Mouse (Mus musculus): ENCODE data around the gene Pepd. TPM values are rescaled to one million over a fixed set of nuclear protein-coding genes. Genes with fewer than 3 reads are reported as not detected.
A peak's percentile ranks its signal among the peaks of the same experiment; 100 is the strongest.

Pepd gene
- polyA plus RNA-seq, 1 experiment from 2014 or later, result 91.4 TPM

DNA sequence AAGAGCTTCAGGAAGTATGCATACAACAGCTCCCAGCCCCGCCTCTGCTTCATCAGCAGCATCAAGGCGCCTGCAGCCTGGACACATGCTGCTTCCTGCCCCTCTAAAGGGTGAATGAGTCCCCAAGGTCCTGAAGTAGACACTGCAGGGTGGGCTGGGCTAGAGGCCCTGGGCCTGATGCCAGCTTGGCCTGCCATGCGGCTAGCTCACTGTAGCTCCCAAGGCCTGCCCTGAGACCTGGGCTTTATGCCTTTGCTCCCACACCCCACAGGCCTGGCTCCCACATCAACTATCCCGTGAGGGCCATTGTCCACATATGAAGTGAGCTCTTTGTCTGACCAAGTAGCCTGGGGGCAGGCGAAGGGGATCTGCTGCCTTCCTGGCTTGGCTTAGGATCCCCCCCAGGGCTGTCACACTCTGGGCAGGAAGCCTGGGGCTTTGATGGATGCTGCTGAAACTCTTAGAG is 124.1 kb downstream of the Pepd start:
- peak; percentile 41 for ATAC-seq
- peaks cover 11% of the 10 kb centered on the region for H3K4me1 ChIP-seq (replicated peaks)
- WGBS, result 53% methylated on average over 5 of the region's 5 CpGs

DNA sequence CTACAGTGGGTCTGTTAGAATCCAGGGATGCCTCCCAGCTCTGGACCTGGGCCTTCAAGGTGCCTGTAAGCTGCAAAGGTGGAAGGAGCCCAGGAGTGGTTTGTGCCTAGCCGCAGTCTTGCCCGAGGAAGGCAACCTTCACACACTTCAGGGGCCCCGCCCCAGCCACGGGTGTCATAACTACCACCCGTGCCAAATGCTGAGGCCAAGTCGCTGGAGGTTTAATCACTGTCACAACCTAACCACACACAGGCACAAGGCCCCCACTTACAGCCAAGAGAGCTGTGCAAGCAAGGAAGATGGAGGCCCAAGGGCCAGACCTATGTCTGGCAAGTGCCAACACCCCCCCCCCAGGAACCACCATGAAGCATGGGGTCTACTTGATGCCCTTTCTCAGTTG is 125.2 kb downstream of the Pepd start:
- ATAC-seq, result no peak
- no peak overlapping the region for H3K4me2 ChIP-seq (replicated peaks)
- no peak overlapping the region for H3K9ac ChIP-seq
- H3K36me3 ChIP-seq, result peaks cover 3% of the 10 kb centered on the region; the same call in 1 of the 2 replicates
- H3K27ac ChIP-seq, result no peak overlapping the region
- no peak overlapping the region for H3K4me3 ChIP-seq (replicated peaks)
- no peaks in the 10 kb centered on the region for H3K9me3 ChIP-seq
- H3K4me1 ChIP-seq (replicated peaks), result peaks cover 11% of the 10 kb centered on the region
- H3K27me3 ChIP-seq (replicated peaks), result no peaks in the 10 kb centered on the region
- WGBS, result 80% methylated on average over 6 of the region's 6 CpGs

More for the DNA sequence above, 124.1 kb downstream of the Pepd start:
- peaks cover 4% of the 10 kb centered on the region; the same call in 1 of the 2 replicates for H3K36me3 ChIP-seq
- peak overlapping the region; percentile 8; the same call in 1 of the 2 replicates for H3K27ac ChIP-seq
- H3K27me3 ChIP-seq (replicated peaks), result no peaks in the 10 kb centered on the region
- no peak overlapping the region for H3K9ac ChIP-seq
- H3K9me3 ChIP-seq, result no peaks in the 10 kb centered on the region
- H3K4me3 ChIP-seq (replicated peaks), result no peak overlapping the region
- H3K4me2 ChIP-seq (replicated peaks), result no peak overlapping the region

GRCm38 (mm10) chr7:35040176-35040972 is 128.2 kb downstream of the Pepd start:
- Histone ChIP-seq H3K4me3 (replicated peaks) (no peak overlapping the region), H3K27ac (no peak overlapping the region), H3K9ac (no peak overlapping the region), H3K27me3 (replicated peaks) (no peaks in the 10 kb centered on the region), H3K4me2 (replicated peaks) (no peak overlapping the region), H3K9me3 (no peaks in the 10 kb centered on the region), H3K4me1 (replicated peaks) (peaks cover 11% of the 10 kb centered on the region), H3K36me3 (peaks cover 16% of the 10 kb centered on the region)
- no peak for ATAC-seq
- WGBS, result 90% methylated on average over 9 of the region's 9 CpGs

DNA sequence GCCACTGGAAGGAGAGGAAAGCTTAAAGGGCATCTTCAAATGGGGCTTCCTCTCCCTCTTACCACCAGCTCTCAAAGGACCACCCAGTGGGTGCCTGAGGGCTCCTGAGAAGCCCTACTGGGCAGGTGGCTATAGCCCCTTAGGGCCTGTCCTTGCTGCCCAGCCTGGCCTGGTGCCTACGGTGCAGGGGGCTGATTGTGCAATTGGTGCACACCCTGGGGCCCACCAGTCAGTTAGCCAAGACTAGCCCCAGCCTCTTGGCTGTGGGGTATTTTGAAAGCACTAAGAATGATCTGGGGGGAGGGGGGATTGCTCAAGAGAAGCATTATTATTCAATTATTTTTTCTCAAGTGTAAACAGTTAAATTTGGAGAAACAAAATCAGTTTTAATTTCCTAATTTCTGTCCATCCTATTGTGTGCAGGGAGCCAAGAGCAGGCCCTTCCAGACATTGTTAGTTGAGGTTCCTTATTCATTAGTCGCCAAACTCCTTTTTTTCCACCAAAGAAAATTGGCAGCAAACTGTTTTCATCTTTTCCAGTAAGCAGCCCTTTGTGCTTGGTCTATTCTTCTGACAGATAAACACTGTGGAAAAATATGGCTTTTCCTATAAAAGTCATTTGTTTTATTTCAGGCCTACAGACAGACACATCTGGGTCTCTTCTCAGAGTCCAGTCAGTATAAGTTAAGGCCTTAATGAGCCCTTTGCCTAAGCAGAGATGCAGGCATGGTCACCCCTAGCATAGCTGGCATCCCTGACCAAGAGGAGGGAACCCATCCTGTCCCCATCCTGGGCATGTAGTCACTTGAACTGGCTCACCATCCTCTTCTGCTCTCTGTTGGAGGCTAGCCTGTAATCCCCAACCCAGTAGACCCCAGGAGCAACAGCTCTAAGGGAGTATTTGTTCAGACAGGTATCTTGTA is 129.4 kb downstream of the Pepd start:
- Histone ChIP-seq H3K27me3 (replicated peaks) (no peaks in the 10 kb centered on the region), H3K9ac (peak overlapping the region; percentile 17; the same call in 1 of the 2 replicates), H3K4me2 (replicated peaks) (no peak overlapping the region), H3K4me3 (replicated peaks) (no peak overlapping the region), H3K4me1 (replicated peaks) (peaks cover 4% of the 10 kb centered on the region; the same call in 1 of the 2 replicates), H3K27ac (no peak overlapping the region), H3K36me3 (peaks cover 16% of the 10 kb centered on the region), H3K9me3 (no peaks in the 10 kb centered on the region)
- 77% methylated on average over 2 of the region's 2 CpGs for WGBS
- no peak; the same call in 1 of the 2 replicates for ATAC-seq

DNA sequence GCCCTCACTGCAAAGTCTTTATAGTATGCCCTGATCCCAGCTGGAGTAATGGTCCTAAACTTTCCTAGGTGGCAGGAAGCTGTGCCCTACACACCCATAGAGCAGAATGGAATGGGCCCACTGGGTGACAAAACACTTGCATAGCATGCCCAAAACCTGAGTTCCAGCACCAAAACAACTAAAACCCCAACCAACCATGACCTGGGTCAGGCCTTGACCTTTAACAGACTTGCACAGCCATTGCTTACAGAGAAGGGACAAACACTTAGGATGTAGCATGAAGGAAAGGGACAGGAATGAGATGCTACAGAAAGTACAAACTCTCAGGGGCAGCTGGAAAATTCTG is 130.0 kb downstream of the Pepd start:
- no peak for ATAC-seq
- Histone ChIP-seq H3K9ac (no peak overlapping the region), H3K36me3 (peaks cover 16% of the 10 kb centered on the region), H3K4me2 (replicated peaks) (no peak overlapping the region), H3K9me3 (no peaks in the 10 kb centered on the region), H3K27me3 (replicated peaks) (no peaks in the 10 kb centered on the region), H3K27ac (no peak overlapping the region), H3K4me3 (replicated peaks) (no peak overlapping the region), H3K4me1 (replicated peaks) (no peaks in the 10 kb centered on the region; the same call in 1 of the 2 replicates)

GRCm38 (mm10) chr7:35042759-35043217 is 130.6 kb downstream of the Pepd start:
- Histone ChIP-seq H3K4me1 (replicated peaks) (no peaks in the 10 kb centered on the region; the same call in 1 of the 2 replicates), H3K4me3 (replicated peaks) (no peak overlapping the region), H3K9me3 (no peaks in the 10 kb centered on the region), H3K9ac (no peak overlapping the region), H3K36me3 (peaks cover 16% of the 10 kb centered on the region), H3K4me2 (replicated peaks) (no peak overlapping the region), H3K27ac (no peak overlapping the region), H3K27me3 (replicated peaks) (no peaks in the 10 kb centered on the region)
- peak; percentile 81 for ATAC-seq
- WGBS, result 93% methylated on average over 5 of the region's 5 CpGs

DNA sequence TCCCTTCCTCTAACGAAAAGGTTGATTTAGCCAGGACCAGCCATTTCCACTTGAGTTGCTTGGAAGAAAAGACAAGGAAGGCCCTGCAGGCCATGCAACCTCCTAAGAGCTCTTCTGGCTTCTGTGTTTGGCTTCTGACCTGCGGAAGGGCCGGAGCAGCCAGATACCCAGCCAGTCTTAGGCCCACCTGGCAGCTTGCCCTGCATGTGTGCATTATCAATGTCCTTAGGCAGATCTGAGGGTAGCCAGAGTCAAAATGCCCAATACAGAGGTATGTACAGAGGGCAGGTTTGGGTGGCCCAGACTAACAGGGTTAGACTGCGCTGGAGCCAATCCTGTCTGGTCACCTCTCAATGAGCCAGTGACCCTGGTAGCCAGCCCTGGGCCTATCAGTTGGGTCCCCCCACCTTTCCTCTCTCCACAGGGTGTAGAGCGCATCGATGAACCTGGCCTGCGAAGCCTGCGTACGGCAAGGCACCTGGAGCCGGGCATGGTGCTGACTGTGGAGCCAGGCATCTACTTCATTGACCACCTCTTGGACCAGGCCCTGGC is 131.2 kb downstream of the Pepd start:
- WGBS, result 95% methylated on average over 10 of the region's 10 CpGs
- ATAC-seq, result 0 out of 2 replicates have a peak, but pooled peaks have one; percentile 22
- Histone ChIP-seq H3K27ac (no peak overlapping the region), H3K4me3 (replicated peaks) (no peak overlapping the region), H3K9ac (no peak overlapping the region), H3K4me1 (replicated peaks) (no peaks in the 10 kb centered on the region; the same call in 1 of the 2 replicates), H3K4me2 (replicated peaks) (no peak overlapping the region), H3K36me3 (peaks cover 16% of the 10 kb centered on the region), H3K27me3 (replicated peaks) (no peaks in the 10 kb centered on the region), H3K9me3 (no peaks in the 10 kb centered on the region)

DNA sequence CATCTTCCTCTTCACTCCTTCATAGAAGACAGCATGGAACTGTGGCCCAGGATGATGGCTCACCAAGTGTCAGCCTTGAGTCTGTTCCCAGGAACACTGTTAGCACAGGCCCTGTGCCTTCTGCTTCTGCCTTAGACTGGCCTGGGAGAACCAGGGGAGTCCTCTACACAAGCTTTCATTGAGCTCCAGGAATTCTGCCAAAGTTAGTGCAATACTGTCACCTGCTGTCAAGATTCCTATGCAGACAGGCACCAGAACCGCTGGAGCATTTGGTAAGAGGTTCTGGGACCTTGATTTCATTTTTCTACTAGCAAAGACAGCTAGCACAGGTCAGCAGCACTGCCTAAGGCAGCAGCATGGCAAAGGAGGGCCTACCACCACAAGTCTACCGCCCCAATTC is 132.5 kb downstream of the Pepd start:
- 86% methylated on average over 2 of the region's 2 CpGs for WGBS
- ATAC-seq, result no peak
- no peak overlapping the region for H3K27ac ChIP-seq

DNA sequence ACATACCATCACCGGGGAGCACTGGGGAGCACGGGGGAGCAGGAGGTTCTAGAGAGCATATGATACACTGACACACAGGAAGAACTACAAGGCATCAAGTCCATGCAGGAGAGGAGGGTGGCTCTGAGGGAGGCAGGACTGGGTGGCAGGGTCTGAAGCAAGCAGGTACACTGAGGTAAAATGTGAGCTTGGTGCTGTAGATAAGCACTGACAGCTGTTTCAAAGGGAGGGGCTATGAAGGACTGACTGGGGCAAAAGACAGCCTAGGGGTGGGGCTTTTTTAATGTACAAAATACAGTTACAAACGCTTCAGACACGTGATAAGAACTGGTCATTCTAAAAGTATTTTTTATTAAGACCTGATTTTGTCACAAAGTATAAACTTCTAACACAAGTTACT is 133.9 kb downstream of the Pepd start:
- Histone ChIP-seq H3K36me3 (peaks cover 21% of the 10 kb centered on the region), H3K9ac (no peak overlapping the region), H3K27ac (no peak overlapping the region), H3K27me3 (replicated peaks) (no peaks in the 10 kb centered on the region), H3K4me1 (replicated peaks) (no peaks in the 10 kb centered on the region; the same call in 1 of the 2 replicates), H3K9me3 (no peaks in the 10 kb centered on the region), H3K4me2 (replicated peaks) (no peak overlapping the region), H3K4me3 (replicated peaks) (no peak overlapping the region)
- ATAC-seq, result no peak
- 84% methylated on average over 4 of the region's 4 CpGs for WGBS

More for the DNA sequence above, 132.5 kb downstream of the Pepd start:
- H3K4me1 ChIP-seq (replicated peaks), result no peaks in the 10 kb centered on the region; the same call in 1 of the 2 replicates
- H3K9ac ChIP-seq, result no peak overlapping the region
- H3K9me3 ChIP-seq, result no peaks in the 10 kb centered on the region
- H3K4me3 ChIP-seq (replicated peaks), result no peak overlapping the region
- H3K4me2 ChIP-seq (replicated peaks), result no peak overlapping the region
- peaks cover 16% of the 10 kb centered on the region for H3K36me3 ChIP-seq
- no peaks in the 10 kb centered on the region for H3K27me3 ChIP-seq (replicated peaks)

DNA sequence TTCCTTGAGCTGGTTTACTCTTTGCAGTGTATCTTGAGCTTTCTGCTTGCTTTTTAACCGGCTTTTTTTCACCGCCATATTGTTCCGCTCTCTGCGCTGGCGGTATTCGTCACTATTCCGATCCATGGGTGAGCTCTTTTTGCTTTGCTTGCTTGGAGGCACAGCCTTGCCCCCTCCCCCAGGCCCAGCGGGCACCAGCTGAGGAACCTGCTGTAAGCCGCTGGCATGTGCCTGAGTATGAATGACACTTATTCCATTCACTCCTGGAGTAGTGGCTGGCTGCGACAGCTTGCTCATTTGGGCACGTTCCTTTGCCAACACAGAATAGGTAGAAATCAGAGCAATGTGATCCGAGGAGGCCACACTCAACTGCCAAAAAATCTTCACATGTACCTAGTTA is 138.4 kb downstream of the Pepd start:
- Histone ChIP-seq H3K9me3 (no peaks in the 10 kb centered on the region), H3K36me3 (peaks cover 6% of the 10 kb centered on the region; the same call in 1 of the 2 replicates), H3K9ac (no peak overlapping the region), H3K27ac (no peak overlapping the region), H3K4me2 (replicated peaks) (no peak overlapping the region), H3K4me3 (replicated peaks) (no peak overlapping the region), H3K4me1 (replicated peaks) (peaks cover 11% of the 10 kb centered on the region; the same call in 1 of the 2 replicates), H3K27me3 (replicated peaks) (no peaks in the 10 kb centered on the region)
- no peak for ATAC-seq
- 95% methylated on average over 12 of the region's 12 CpGs for WGBS

- Histone ChIP-seq H3K4me3 (replicated peaks) (no peak overlapping the region), H3K27ac (no peak overlapping the region), H3K4me2 (replicated peaks) (no peak overlapping the region), H3K36me3 (peaks cover 6% of the 10 kb centered on the region; the same call in 1 of the 2 replicates), H3K9me3 (no peaks in the 10 kb centered on the region), H3K9ac (no peak overlapping the region), H3K4me1 (replicated peaks) (peaks cover 11% of the 10 kb centered on the region; the same call in 1 of the 2 replicates), H3K27me3 (replicated peaks) (no peaks in the 10 kb centered on the region)
- ATAC-seq, result no peak
- WGBS, result 89% methylated on average over 3 of the region's 3 CpGs
Observed at GRCm38 (mm10) chr7:35053161-35053560, 141.0 kb downstream of the Pepd start.

Measured in intestine, embryonic 15.5 days (tissue).